Mouse (Mus musculus): ENCODE results near the gene Sgo1. TPM values are rescaled to one million over a fixed set of nuclear protein-coding genes. Genes with fewer than 3 reads are reported as not detected.

The Sgo1 gene
- 0.40 TPM for total RNA-seq (2023)

GRCm38 (mm10) chr17:53688877-53689802, at the start of gene Sgo1:
Gene Sgo1, minus strand, starts transcription at chr17:53689333.

Other genes starting within 250 kb of the Sgo1 start
- 0.28 TPM for gene Efhb, start 226.0 kb downstream of the Sgo1 start, total RNA-seq (2023)
- gene Rab5a, start 210.1 kb downstream of the Sgo1 start, total RNA-seq (2023), result 79.7 TPM
- gene Pp2d1, start 149.9 kb downstream of the Sgo1 start, total RNA-seq (2023), result not detected
- gene Kat2b, start 122.5 kb downstream of the Sgo1 start, total RNA-seq (2023), result 58.5 TPM
- gene Sult1c2, start 157.0 kb upstream of the Sgo1 start, total RNA-seq (2023), result not detected